Mouse (Mus musculus): ENCODE measurements around the gene Hsd3b7. TPM values are rescaled to one million over a fixed set of nuclear protein-coding genes. Genes with fewer than 3 reads are reported as not detected.

Hsd3b7 gene
- polyA plus RNA-seq, 2 experiments: 44.8 TPM

DNA sequence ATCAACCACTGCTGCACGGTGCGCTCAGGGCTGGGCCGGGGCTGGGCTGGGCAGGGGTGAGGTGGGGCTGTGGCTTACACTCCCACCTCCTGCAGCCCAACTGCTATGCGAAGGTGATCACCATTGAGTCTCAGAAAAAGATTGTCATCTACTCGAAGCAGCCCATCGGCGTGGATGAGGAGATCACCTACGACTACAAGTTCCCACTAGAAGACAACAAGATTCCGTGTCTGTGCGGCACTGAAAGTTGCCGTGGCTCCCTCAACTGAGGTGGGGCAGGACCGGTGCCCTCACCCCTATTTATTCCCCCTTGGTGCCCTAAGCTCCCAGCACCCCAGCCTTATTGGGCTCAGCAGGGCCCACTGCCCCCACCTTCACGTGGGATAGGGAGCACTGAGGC is 1.2 kb upstream of the Hsd3b7 start:
- Histone ChIP-seq H3K4me3 (ENCODE audit: insufficient read depth in 1 of 2, low read depth in 2 of 2, low read length in 2 of 2) (no peak overlapping the region), H3K4me1 (replicated peaks; ENCODE audit: control insufficient read depth in 2 of 2, insufficient read depth in 2 of 2, low read length in 1 of 2) (peaks cover 1 to 5% of the 10 kb centered on the region in 2 experiments; a peak in 3 of 4 replicates), H3K9me3 (ENCODE audit: control insufficient read depth, low read length) (no peaks in the 10 kb centered on the region), H3K9ac (replicated peaks) (no peak overlapping the region), H3K4me2 (ENCODE audit: low read depth) (no peak overlapping the region), H3K36me3 (replicated peaks; ENCODE audit: control insufficient read depth, insufficient read depth, low read depth) (peaks cover 45% of the 10 kb centered on the region), H3K27ac (no peak overlapping the region), H3K27me3 (ENCODE audit: control insufficient read depth, insufficient read depth, low read length) (no peaks in the 10 kb centered on the region)
- TF ChIP-seq EP300 (IDR thresholded peaks at IDR 0.05; ENCODE audit: low read depth) (no peak), CTCF (IDR thresholded peaks at IDR 0.05; ENCODE audit: low read depth) (no peak)
- DNase-seq (ENCODE audit: low read depth in 3 of 3, low spot score in 3 of 3) (no peak), ATAC-seq (ENCODE audit: insufficient read depth) (no peak)
- 77% methylated on average over 13 of the region's 13 CpGs for WGBS (ENCODE audit: insufficient replicate concordance)

GRCm38 (mm10) chr7:127799738-127800137 is 666 bp upstream of the Hsd3b7 start:
- WGBS (ENCODE audit: insufficient replicate concordance): 68% methylated on average over 1 of the region's 1 CpGs
- Histone ChIP-seq H3K36me3 (replicated peaks; ENCODE audit: control insufficient read depth, insufficient read depth, low read depth) (peaks cover 43% of the 10 kb centered on the region), H3K4me3 (ENCODE audit: insufficient read depth in 1 of 2, low read depth in 2 of 2, low read length in 2 of 2) (no peak overlapping the region), H3K4me2 (ENCODE audit: low read depth) (no peak overlapping the region), H3K9me3 (ENCODE audit: control insufficient read depth, low read length) (no peaks in the 10 kb centered on the region), H3K27ac (no peak overlapping the region), H3K4me1 (replicated peaks; ENCODE audit: control insufficient read depth in 2 of 2, insufficient read depth in 2 of 2, low read length in 1 of 2) (peaks cover 6 to 10% of the 10 kb centered on the region in 2 experiments), H3K9ac (replicated peaks) (no peak overlapping the region), H3K27me3 (ENCODE audit: control insufficient read depth, insufficient read depth, low read length) (no peaks in the 10 kb centered on the region)
- ATAC-seq (ENCODE audit: insufficient read depth) (no peak), DNase-seq (ENCODE audit: low read depth in 3 of 3, low spot score in 3 of 3) (no peak)
- TF ChIP-seq CTCF (IDR thresholded peaks at IDR 0.05; ENCODE audit: low read depth): no peak
- no peak for TF ChIP-seq EP300 (IDR thresholded peaks at IDR 0.05; ENCODE audit: low read depth)

DNA sequence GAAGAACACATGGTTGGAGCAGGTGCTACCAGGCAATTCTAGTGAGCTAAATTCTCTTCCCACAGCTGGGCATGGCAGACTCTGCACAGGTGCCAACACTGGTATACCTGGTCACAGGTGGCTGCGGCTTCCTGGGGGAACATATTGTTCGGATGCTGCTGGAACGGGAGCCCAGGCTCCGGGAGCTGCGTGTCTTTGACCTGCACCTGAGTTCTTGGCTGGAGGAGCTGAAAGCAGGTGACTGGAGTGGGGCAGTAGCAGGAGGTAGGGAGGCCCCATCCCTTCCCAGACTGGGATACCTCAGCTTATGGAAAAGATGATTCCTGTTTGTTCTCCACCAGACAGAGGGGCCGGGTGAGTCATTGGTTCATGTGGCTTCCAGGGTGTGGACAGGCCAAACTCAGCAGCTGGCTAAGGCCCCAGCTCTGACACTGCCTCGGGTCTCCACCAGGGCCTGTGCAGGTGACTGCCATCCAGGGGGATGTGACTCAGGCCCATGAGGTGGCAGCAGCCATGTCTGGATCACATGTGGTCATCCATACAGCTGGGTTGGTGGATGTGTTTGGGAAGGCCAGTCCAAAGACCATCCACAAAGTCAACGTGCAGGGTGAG is 712 bp downstream of the Hsd3b7 start:
- peak overlapping the region; percentile 57 for H3K4me2 ChIP-seq (ENCODE audit: low read depth)
- no peaks in the 10 kb centered on the region for H3K27me3 ChIP-seq (ENCODE audit: control insufficient read depth, insufficient read depth, low read length)
- ATAC-seq (ENCODE audit: insufficient read depth) (no peak), DNase-seq (ENCODE audit: low read depth in 3 of 3, low spot score in 3 of 3) (no peak)
- WGBS (ENCODE audit: insufficient replicate concordance): 73% methylated on average over 8 of the region's 8 CpGs
- peaks cover 29% of the 10 kb centered on the region for H3K36me3 ChIP-seq (replicated peaks; ENCODE audit: control insufficient read depth, insufficient read depth, low read depth)
- peaks cover 17 to 24% of the 10 kb centered on the region in 2 experiments for H3K4me1 ChIP-seq (replicated peaks; ENCODE audit: control insufficient read depth in 2 of 2, insufficient read depth in 2 of 2, low read length in 1 of 2)
- H3K4me3 ChIP-seq (ENCODE audit: insufficient read depth in 1 of 2, low read depth in 2 of 2, low read length in 2 of 2): peak overlapping the region; percentile 30 to 47
- H3K9ac ChIP-seq (replicated peaks): no peak overlapping the region; the same call in 1 of the 2 replicates
- no peak overlapping the region; the same call in 1 of the 2 replicates for H3K27ac ChIP-seq
- H3K9me3 ChIP-seq (ENCODE audit: control insufficient read depth, low read length): no peaks in the 10 kb centered on the region
- TF ChIP-seq EP300 (IDR thresholded peaks at IDR 0.05; ENCODE audit: low read depth) (no peak), CTCF (IDR thresholded peaks at IDR 0.05; ENCODE audit: low read depth) (no peak)

- no peaks in the 10 kb centered on the region for H3K27me3 ChIP-seq (ENCODE audit: control insufficient read depth, insufficient read depth, low read length)
- peaks cover 24 to 36% of the 10 kb centered on the region in 2 experiments for H3K4me1 ChIP-seq (replicated peaks; ENCODE audit: control insufficient read depth in 2 of 2, insufficient read depth in 2 of 2, low read length in 1 of 2)
- no peak for DNase-seq (ENCODE audit: low read depth in 3 of 3, low spot score in 3 of 3)
- peaks cover 17% of the 10 kb centered on the region for H3K36me3 ChIP-seq (replicated peaks; ENCODE audit: control insufficient read depth, insufficient read depth, low read depth)
- H3K4me3 ChIP-seq (ENCODE audit: insufficient read depth in 1 of 2, low read depth in 2 of 2, low read length in 2 of 2): no peak overlapping the region
- H3K9ac ChIP-seq (replicated peaks): no peak overlapping the region
- TF ChIP-seq EP300 (IDR thresholded peaks at IDR 0.05; ENCODE audit: low read depth) (no peak), CTCF (IDR thresholded peaks at IDR 0.05; ENCODE audit: low read depth) (no peak)
- no peak overlapping the region for H3K27ac ChIP-seq
- ATAC-seq (ENCODE audit: insufficient read depth): no peak
- no peaks in the 10 kb centered on the region for H3K9me3 ChIP-seq (ENCODE audit: control insufficient read depth, low read length)
- whole genome bisulfite sequencing (ENCODE audit: insufficient replicate concordance): 86% methylated on average over 17 of the region's 17 CpGs
- no peak overlapping the region for H3K4me2 ChIP-seq (ENCODE audit: low read depth)
Observed at GRCm38 (mm10) chr7:127802313-127802712, 1.9 kb downstream of the Hsd3b7 start.

DNA sequence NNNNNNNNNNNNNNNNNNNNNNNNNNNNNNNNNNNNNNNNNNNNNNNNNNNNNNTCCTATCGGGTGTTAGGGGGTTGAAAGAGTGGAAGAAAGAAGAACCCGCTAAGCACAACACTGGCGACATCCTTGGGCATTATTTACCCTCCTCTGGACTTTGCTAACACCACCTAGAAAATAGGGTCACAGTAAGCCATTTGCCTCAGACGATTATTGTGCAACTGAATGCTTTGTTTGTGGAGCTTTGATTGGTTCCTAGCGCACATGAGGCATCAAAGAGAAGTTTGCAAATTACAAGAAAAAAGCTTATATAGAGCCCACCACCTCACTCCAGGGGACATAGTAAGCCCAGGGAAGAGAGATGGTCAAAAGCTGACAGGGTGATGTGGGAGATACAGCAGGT is 8.4 kb downstream of the Hsd3b7 start:
- Histone ChIP-seq H3K4me2 (ENCODE audit: low read depth) (no peak overlapping the region), H3K9ac (replicated peaks) (no peak overlapping the region), H3K27ac (no peak overlapping the region; the same call in 1 of the 2 replicates), H3K4me3 (ENCODE audit: insufficient read depth in 1 of 2, low read depth in 2 of 2, low read length in 2 of 2) (no peak overlapping the region), H3K36me3 (replicated peaks; ENCODE audit: control insufficient read depth, insufficient read depth, low read depth) (no peaks in the 10 kb centered on the region), H3K4me1 (replicated peaks; ENCODE audit: control insufficient read depth in 2 of 2, insufficient read depth in 2 of 2, low read length in 1 of 2) (peaks cover 29 to 44% of the 10 kb centered on the region in 2 experiments), H3K9me3 (ENCODE audit: control insufficient read depth, low read length) (no peaks in the 10 kb centered on the region), H3K27me3 (ENCODE audit: control insufficient read depth, insufficient read depth, low read length) (no peaks in the 10 kb centered on the region)
- no peak for ATAC-seq (ENCODE audit: insufficient read depth)
- 32% methylated on average over 5 of the region's 5 CpGs for WGBS (ENCODE audit: insufficient replicate concordance)
- no peak for DNase-seq (ENCODE audit: low read depth in 3 of 3, low spot score in 3 of 3)
- no peak for TF ChIP-seq CTCF (IDR thresholded peaks at IDR 0.05; ENCODE audit: low read depth)
- no peak for TF ChIP-seq EP300 (IDR thresholded peaks at IDR 0.05; ENCODE audit: low read depth)
